Mouse (Mus musculus): Measurements from ENCODE around the gene Cryl1.

GRCm38 (mm10) chr14:57391621-57392020, 6.7 kb downstream of the Cryl1 start:
- no peak for TF ChIP-seq CTCF (conservative IDR thresholded peaks at IDR 0.05; ENCODE audit: insufficient read depth, insufficient read length, low read depth, low read length)
- TF ChIP-seq POLR2A (IDR thresholded peaks at IDR 0.05; ENCODE audit: low read depth, low read length) = no peak

Data from kidney, adult 2 months (tissue).